Mouse (Mus musculus) thymus, postnatal 36 days (tissue): ENCODE results near the gene Ndrg4.
"Not testable (repeated sequence)": the region's sequence is repeated elsewhere in the genome, so short reads cannot be mapped to it uniquely, and the experiment has no call there.

ENCODE experiments used
- DNase-seq, 2 experiments: peaks; one replicate each; pipeline ENCODE4 v3.0.0; 2022; ENCODE audit warnings: mixed read lengths in 2 of 2

Ndrg4 gene

DNA sequence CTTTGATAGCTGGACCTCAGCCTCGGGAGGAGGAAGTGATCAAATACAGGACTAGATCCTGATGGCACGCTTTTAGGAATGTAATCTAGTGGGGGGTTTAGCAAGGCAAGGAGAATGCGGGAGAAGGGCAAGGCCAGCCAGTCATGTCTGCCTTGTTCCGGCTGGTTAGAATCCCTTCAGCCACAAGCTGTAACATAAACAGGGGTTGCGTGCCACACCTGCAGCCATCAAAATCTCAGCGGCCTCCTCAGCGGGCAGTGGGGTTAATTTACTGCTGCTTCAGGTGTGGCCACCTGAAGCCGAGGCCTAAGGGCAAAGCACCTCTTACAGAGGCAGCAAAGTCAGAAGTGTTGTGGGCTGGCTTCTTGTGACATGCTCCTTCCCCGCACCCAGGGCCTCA lies at the start of gene Ndrg4:
TSS of gene Ndrg4 (plus strand) at position 350 of the 400 bp plus-strand sequence.
- no peak for DNase-seq

DNA sequence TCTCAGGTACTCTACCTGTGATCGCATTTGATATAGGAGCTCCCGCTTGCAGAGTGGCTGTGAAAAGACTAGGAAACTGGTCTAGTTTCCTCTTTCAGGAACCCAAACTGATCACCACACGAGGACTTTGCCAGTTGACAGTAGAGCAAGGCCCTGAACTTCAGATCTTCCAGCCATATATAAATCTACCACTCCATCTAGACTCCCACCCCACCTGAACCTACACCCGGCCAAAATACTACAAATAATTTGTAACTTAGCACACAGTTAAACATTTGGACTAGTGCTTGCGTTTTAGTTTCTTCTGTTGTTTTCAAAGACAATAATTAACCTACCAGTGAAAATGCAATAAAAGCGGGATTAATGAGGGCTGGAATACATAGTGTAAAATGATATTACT lies 43.9 kb upstream of the Ndrg4 start:
- DNase-seq: no peak

DNA sequence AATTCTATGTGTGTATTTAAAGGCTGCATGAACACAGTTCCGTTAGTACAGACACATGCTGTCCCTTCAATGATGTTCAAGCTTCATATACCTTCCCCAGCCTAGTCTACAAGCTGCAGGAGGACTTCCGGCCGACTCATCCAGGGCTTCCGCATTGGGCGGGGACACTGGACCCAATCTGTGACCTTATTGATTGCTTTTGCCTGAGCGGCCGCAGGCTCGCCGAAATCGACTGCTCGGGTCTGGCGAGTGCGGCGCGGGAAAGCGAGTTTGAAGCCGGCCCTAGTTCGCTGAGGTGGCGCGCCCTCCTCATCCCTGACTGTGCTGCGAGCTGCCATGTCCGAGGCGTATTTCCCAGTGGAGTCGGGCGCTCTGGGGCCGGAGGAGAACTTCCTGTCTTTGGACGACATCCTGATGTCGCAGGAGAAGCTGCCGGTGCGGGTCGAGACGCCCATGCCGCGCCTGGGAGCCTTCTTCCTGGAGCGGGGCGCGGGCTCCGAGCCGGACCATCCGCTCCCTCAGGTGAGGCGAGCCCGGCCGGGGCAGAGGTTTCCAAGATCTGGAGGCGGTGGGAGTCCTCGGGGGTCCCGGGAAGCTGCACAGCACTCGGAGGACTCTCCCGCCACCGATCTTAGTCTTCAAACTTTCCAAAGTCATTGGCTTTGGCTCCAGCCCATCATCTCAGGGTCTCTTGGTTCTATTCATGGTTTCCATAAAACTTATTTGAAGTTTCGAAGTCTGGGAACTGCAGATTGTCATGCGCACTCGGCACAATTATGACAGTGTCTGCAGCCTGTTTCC lies 43.3 kb upstream of the Ndrg4 start, which contains the start of gene Gins3:
TSS of gene Gins3 (plus strand) at position 192 of the 801 bp plus-strand sequence.
- DNase-seq: peak; percentile 92 to 93

DNA sequence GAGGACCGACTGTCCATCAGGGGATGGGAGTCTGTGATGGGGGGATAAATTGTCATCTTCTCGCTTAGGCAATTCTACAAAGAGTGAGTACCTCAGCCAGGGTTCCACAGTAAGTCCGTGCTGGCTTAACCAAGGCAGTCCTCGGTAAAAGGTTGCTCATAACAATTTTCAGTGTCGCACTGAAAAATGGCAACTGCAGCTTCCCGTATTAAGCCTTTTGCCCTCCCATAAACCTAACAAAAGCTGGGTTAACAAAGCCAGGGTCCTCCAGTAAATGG lies 42.8 kb upstream of the Ndrg4 start:
- DNase-seq: no peak

DNA sequence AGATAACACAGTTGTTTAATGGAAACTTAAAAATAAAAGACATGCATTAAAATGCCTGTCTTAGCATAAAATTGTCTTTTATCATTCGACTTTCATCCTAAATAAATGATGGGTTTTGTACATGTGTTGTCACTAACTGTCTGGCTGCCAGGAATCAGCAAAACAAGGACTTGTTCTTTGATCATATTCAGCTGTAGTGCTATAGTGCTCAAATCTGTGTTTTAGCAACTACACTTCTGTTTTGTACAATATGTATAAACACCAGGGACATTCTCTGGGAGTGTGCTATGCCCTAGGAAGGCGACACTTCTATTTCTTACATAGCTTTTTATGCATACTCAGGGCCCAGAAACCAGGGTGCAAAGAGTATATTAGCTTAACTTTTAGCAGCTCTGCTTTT lies 31.8 kb upstream of the Ndrg4 start:
- DNase-seq: no peak

DNA sequence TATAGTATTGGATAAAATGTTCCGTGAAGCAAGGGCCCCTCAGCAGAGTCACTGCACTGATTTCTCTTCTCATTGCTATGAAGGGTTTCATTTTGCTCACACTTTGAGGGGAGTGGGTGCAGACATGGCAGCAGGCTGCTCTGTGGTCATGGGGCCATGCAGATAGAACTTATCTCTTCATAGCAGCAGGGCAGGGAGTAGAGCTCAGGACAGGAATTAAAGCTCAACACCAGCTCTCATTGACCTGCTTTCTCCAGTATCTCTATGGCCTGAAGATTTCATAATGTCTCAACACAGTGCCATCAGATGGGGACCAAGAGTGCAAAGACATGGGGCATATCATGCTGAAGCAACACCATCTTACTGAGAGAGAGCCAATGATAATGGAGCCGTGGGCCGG lies 28.5 kb upstream of the Ndrg4 start:
- DNase-seq: no peak

DNA sequence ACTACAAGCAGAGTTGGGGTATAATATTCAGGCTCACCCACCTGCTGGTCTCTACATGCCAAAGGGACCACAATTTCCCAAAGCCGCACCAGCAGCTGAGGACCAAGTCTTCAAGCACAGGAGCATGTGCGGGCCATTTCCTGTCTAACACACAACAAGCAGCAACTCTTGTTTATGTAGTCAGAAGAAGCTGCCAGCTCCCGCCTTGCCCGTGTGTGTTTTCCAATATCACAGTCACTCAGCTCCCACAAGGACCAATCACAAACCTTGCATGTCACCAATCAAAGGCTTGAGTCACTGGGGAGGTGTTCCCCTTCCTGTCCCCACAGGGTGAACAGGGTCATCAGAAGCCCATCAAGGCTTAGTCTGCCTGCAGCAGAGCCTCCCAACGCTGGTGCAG lies 23.4 kb upstream of the Ndrg4 start:
- no peak for DNase-seq

DNA sequence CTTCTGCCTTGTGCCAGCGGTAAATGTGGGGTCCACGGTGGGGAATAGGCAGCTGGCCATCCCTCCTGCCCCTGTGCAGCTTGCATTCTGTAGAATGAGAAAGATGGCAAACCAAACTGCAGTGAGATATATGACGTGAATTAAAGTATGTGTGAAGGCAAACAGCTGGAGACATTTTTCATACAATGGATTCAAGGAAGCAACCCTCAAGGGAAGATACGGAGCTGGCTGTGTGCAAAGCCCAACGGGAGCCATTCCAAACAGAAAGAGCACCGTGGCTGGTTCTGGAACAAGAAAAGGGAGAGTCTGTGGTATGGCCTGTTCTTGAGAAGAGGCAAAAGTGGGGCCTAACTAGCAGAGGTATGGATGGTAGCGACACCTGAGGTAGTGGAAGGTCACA lies 20.9 kb upstream of the Ndrg4 start:
- no peak for DNase-seq

DNA sequence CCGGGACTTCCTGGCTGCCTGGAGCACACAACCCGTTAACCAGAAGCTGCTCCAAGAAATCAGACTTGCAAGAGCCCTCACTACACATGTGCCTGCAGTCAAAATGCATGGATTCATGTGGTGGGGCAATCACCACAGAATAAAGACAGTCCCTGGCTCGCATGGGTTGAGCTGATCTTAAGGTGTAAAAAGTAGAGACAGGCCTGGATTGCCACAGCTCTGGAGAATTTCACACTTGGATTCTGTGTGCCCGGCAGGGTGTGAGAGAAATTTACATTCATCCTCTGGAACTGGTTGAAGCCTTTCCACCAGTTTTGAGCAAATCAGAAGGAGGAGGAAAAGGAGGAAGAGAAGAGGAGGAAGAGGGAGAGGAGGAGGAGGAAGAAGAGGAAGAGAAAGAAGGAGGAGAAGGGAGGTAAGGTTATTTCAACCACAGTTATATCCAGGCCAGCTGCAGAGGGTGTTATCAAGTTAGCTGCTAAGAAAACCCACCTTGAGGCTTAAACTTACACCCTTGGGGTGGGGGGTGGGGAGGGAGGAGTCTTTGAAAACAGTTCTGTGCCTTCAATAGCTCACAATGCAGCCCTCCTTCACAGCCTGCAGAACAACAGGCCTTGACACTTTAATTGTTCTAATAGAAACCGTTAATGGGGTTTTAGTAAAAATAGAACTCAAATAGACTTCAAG lies 20.3 kb upstream of the Ndrg4 start:
- DNase-seq: no peak

DNA sequence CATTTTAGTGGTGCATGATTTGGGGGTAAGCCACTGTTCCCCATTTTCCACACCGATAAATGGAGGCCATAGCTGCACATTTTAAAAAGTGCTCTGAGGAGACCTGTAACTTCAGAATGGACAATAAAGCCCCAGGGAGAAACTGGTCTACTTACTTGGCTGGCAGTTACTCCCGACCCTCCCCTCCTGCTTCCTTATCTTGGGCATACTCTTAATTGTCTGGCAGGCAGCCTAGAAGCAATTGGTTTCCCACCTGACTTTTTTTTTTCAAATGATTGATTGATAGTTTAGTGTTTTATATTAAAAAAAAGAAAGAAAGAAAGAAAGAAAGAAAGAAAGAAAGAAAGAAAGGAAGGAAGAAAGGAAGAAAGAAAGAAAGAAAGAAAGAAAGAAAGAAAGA lies 19.3 kb upstream of the Ndrg4 start:
- DNase-seq: no peak

DNA sequence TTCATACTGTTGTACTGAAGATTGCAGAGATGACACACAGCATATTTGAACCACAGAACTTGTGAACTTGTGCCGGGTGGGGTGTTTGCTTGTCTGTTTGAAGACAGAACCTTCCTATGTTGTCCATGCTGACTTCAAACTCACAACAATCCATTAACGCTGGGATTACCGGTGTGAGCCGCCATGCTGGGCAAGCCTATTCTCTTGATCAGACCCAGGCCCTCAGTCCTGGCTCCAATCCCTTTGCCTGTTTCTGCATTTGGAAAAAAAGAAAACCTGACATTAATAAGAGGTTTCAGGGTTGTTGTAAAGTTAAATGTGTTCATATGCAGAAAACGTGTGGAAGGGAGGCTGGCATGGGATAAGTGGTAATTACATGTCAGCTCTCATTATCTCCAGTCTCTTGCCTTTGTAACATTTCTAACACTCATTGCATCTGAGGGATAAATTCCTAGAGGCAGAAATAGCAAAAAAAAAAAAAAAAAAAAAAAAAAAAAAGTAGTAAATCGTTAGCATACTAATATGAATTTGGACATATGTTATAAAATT lies 16.4 kb upstream of the Ndrg4 start:
- DNase-seq: no peak

DNA sequence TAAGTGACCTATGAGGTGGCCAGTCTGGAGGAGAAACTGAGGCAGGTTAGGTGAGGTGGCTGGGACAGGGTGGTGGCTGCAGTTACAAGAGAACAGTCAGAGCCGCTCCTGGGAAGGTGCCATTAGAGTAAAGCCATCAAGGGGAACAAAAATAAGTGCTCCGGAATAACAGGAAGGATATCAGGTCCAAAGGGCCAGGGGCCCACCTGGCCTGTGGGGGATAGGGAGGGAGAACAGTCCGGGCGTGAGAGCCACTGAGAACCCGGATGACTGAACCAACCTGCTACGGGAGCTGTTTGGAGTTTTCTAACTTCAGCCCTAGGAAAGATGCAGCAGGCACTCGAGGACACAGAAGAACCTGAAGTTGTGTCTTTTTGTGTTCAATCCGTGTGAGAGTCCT lies 15.7 kb upstream of the Ndrg4 start:
- no peak for DNase-seq

DNA sequence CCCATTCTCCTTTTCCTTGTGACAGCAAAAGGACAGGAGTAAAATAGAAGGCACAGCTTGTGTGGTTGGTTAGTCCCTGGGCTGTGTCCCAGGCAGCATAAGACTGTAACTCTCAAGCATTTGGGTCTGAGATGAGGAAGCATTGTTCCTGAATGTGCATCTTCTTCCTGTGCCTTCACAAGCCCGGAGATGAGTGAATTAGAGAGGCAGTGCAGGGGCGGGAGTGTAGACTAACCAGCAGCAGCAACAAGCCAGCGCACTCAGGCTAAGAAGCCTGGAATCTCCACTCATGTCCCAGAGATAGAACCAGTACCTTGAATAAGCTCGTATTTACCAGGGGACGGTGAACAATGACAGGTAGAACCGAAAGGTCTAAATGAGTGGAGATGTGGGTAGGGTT lies 15.2 kb upstream of the Ndrg4 start:
- no peak for DNase-seq

DNA sequence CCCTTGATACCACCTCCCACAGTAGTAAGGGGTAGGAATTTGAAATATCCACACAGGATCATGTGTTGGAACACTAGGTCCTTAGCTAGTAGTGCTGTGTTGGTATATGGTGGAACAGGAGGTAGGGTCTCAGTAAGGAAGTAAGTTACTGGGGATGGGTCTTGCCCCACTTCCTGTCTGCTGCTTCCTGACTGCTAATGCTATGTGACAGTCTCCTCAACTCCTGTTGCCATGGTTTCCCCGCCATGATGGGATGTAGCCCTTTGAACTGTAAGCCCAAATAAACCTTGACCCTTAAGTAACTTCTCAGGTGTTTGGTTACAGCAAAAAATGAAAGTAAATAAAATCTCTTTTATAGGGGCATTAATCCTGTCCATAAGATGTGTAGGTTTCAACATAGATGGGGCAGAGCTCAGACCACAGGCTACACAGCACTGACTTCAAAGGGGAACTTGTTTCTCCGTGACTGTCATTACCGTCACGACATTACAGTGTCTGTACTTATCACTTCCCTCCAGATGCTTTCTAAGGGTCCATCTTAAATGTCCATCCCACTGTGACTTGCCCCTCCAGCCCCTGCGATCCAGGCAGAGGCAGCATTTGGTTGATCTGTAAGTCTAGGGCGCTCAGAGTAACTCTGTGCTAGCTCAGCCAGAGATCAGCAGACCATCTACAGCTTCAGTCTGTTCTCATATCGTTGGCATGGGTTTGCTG lies 13.7 kb upstream of the Ndrg4 start:
- DNase-seq: no peak

DNA sequence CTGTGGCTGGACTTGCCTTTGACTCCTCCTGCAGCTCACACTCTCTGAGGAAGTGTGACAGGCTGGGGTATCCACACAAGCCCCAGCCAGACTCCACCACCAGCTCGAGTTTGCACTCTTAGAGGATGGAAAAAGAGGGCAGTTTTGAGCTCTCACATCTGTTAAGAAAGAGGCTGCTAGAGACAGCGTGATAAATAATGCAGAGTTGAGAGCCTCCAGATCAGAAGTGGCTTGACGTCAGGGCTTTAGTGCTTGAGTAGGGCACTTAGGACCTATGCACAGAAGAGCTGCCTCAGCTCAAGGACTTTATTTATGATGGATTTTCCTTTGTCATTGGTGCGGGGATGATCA lies 13.2 kb upstream of the Ndrg4 start:
- DNase-seq: no peak

DNA sequence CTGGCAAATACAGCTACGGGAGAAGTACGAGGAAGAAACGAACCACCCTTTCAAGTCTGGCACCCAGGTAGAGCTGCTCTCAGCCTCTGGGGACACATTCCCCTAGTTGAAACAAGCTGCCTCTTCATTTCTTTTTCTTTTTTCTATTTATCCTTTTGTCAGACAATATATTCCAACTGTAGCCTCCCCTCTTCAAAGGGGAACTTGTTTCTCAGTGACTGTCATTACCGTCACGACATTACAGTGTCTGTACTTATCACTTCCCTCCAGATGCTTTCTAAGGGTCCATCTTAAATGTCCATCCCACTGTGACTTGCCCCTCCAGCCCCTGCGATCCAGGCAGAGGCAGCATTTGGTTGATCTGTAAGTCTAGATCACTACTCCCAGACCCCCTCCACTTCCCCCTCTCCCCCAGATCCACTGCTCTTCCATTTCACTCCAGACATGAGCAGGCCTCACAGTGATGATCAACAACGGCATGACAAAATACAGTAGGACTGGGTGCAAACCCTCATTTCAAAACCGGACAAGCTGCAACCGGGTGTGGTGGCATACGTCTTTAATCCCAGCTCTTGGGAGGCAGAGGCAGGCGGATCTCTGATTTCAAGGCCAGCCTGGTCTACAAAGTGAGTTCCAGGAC lies 10.8 kb upstream of the Ndrg4 start:
- DNase-seq: not testable (repeated sequence)

DNA sequence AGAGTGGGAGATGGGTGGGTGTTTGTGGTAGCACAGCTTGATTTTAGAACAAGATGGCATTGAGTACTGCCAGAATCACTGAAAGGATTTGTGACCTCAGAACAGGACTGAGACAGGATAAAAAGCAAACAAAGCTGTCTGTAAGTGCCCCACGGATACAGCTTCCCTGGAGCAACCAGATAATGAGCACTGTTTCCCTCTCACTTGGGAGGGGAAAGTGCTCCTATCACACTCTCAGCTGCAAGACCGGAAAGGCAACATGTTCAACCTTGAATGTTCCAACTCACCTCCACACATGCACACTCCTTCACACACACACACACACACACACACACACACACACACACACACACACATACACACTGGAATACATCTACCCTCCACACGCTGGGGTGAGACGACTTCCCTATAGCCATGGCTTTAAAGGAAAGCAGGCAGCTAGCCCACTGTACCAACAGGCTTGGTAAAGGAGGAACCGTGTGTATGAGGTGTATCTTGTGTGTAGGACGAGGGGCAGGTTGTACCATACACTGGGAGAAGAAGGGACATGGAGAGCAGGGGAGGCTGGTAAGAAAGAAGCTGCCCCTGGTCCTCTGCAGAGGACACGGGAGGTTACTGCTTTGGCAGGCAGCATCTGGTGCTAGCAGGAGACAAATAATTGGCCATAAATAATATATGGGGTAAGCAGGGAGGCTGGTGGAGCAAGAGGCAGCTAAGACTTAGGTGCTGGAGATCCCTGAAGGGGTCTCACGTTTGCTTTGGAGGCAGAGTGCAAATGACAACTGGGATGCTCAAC lies 8.4 kb upstream of the Ndrg4 start:
- DNase-seq: no peak

DNA sequence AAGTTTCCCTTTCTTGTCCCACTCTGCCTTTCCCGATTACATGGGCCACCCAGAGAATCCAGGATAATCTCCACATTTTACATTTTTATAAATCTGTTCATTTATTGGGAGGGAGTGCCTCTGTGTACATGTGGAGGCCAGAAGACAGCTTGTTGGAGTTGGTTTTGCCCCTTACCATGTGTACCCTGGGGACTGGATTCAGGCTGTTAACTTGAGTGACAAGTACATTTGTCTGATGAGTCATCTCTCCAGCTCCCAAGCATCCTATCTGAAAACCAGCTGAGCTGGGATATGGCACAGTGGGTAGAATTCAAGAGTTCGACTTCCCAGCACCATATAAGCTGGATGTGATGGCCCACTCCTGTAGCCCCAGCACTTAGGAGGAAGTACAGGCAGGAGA lies 6.8 kb upstream of the Ndrg4 start:
- no peak for DNase-seq

DNA sequence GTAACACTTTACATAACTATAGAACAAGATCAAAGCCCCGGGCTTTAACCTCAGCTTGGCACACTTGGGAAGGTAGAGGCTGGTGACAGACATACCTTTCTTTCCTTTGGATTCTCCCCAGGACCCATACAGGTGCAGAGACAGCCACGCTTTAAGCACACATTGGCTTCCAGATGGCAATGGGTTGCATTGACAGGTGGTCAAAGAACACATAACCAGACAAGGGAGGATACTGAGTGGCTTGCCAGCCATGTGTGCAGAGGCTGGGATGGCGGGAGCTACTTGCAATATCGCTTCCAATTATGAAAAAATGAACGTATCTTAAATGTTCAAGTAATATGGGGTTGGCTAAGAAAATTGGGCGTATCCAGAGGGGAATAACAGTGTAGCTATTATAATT lies 4.9 kb upstream of the Ndrg4 start:
- DNase-seq: no peak

DNA sequence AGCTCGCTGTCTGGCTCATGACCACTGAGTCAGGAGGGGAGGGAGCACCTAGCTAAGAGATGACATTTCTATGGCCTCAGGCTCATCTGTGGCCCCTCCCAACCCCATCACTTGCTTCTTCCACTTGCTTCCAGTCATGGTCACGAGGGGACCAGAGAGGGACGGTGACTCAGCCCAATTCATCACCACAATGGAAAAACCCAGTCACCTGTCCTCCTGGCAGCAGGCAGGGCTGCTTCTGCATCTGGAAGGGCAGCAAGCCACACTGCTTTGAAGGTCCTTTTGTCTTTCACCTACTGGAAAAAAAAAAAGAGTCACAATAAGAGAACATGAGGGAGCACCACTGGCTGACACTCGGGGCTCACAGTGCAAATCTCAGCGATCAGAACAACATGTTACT lies 4.0 kb upstream of the Ndrg4 start:
- no peak for DNase-seq

DNA sequence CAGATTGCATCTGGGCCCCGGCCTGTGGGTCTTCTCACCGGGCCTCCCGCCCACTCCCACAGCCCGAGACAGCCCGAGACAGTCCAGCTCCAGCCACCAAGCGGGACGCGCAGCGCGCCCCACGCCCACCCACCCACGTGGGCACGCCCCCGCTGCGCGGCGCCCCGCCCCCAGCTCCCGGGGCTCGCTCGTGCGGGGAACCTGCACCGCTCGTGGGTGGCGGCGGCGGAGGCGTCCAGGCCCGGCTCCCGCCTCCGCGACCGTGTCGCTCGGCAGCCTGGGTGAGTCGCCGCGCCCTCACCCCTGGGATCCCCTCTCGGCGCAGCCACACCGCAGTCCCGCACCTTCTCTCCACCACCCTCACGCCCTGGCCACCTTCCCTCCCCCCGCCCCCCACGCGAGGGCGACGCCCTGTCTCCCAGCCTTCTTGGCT lies 827 bp downstream of the Ndrg4 start:
- DNase-seq: peak; percentile 15 to 30

DNA sequence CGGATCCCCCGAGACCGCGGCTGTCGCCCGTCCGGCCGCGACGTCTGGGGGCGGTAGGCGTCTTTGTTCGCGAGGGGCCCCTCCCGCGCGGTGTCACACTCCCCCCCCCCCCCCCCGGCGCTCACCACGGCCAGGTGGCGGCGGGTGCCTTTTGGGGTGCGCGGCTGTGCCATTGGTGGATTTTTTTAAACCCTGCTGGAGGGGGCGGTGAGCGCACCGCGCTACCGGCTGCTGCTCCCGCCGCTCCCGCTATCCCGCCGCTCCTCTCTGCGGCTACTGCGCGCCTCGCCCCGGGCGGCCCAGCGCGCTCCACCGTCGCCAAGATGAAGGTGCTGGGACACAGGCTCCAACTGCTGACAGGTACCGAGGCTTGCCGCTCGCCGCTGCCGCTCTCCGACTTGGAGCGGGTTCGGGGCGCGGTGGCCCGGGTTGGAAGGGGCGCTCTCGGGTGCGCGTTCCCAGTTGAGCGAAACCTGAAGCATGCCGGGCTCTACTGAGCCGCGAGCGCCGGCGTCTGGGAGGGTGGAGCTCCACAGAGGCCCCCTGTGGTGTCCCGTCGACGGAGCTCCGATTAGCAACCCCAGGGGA lies 1.3 kb downstream of the Ndrg4 start:
- DNase-seq: peak; percentile 27 to 49
